Mouse (Mus musculus): ENCODE measurements at regions not wholly inside any gene's neighbourhood (a gene's known extent, or its start where the extent isn't known, plus 50 kb on each side); places are given as distances from the start of the nearest gene placed in this dataset.
A peak's percentile ranks its signal among the peaks of the same experiment; 100 is the strongest.

GRCm38 (mm10) chrX:132506990-132507389 is 1181.8 kb downstream of the Pcdh19 start:
- H3K27ac ChIP-seq (ENCODE audit: control insufficient read depth, low read depth, low read length): no peak overlapping the region
- H3K79me2 ChIP-seq (ENCODE audit: control insufficient read depth, insufficient read depth, low read length, poor library complexity): no peaks in the 10 kb centered on the region
- no peaks in the 10 kb centered on the region for H3K27me3 ChIP-seq (ENCODE audit: control insufficient read depth in 1 of 2, insufficient read depth in 2 of 2, low read length in 2 of 2)
- no peaks in the 10 kb centered on the region for H3K4me1 ChIP-seq (ENCODE audit: control insufficient read depth in 1 of 2, insufficient read depth in 2 of 2, low read length in 2 of 2)
- no peak overlapping the region for H3K4me3 ChIP-seq (ENCODE audit: control insufficient read depth in 1 of 2, insufficient read depth in 1 of 2, low read depth in 2 of 2, low read length in 2 of 2)
- no peak for TF ChIP-seq HCFC1 (IDR thresholded peaks at IDR 0.05; ENCODE audit: low read depth, low read length)
- TF ChIP-seq MAZ (IDR thresholded peaks at IDR 0.05; ENCODE audit: low read depth, low read length): no peak
- peak; percentile 90 for TF ChIP-seq SMC3 (IDR thresholded peaks at IDR 0.05; ENCODE audit: low read depth, low read length)
- no peak for TF ChIP-seq SIN3A (IDR thresholded peaks at IDR 0.05; ENCODE audit: low read length)
- TF ChIP-seq RAD21 (IDR thresholded peaks at IDR 0.05; ENCODE audit: low read depth, low read length): peak; percentile 82
- TF ChIP-seq CTCF (IDR thresholded peaks at IDR 0.05 in 2 of 3, conservative IDR thresholded peaks at IDR 0.05 in 1 of 3; ENCODE audit: control insufficient read depth in 1 of 3, insufficient read depth in 1 of 3, low read depth in 2 of 3, low read length in 3 of 3, poor library complexity in 1 of 3, severe bottlenecking in 1 of 3): peak in 1 of 3 experiments; percentile 70; a peak in 2 of 6 replicates
- TF ChIP-seq USF1 (IDR thresholded peaks at IDR 0.05; ENCODE audit: low read depth, low read length): no peak
- TF ChIP-seq ZKSCAN1 (IDR thresholded peaks at IDR 0.05; ENCODE audit: low read depth, low read length): no peak
- TF ChIP-seq GATA1 (IDR thresholded peaks at IDR 0.05; ENCODE audit: low read depth, low read length): peak; percentile 58
- TF ChIP-seq ZC3H11A (IDR thresholded peaks at IDR 0.05; ENCODE audit: low read depth, low read length): peak; percentile 71
- TF ChIP-seq ZNF384 (IDR thresholded peaks at IDR 0.05; ENCODE audit: low read depth, low read length): peak; percentile 65
- H3K9me3 ChIP-seq (replicated peaks; ENCODE audit: insufficient read depth, low read length): no peaks in the 10 kb centered on the region
- peak; percentile 59 for DNase-seq (ENCODE audit: low read depth, low spot score)
- no peaks in the 10 kb centered on the region for H3K36me3 ChIP-seq (ENCODE audit: control insufficient read depth in 1 of 2, insufficient read depth in 2 of 2, low read length in 2 of 2)
- no peak overlapping the region for H3K9ac ChIP-seq (ENCODE audit: control insufficient read depth, low read depth, low read length, poor library complexity, severe bottlenecking)

Data from MEL (cell line).